9 mouse cellular contexts compared by ENCODE assay signal in the genomic region with DNA sequence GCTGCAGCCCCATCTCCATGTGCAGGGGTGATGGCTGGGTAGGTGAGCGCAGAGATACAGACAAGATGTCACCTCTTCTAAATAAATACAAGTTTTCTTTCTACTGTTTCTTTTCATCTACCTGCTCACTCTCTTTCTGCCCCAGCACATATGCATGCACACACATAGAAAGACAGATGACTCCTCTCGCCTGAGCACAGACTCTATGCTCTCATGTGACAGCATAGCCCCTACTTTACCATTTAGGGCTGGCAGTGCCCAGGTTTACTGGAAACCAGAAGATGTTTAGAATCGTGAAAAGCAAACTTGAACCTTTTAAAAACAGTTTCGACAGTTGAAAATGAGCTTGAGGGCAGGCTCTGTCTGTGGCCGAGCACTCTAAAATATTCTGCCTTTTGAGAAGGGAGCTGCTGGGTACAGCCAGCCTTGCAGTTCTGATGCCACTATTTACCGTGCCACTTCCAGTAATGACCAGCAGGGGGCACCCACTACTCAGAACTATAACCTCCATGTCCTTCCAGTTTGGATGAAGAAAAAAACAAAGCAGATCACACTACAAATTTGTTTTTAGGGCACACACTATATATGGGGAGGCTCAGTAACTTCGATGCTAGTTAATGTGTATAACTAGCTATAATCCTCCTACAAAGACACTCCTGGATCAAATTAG. TPM values are rescaled to one million over a fixed set of nuclear protein-coding genes. Genes with fewer than 3 reads are reported as not detected.
DNase-seq lines count a peak whose midpoint lies in the region; ATAC-seq and TF ChIP-seq lines count a peak whose summit lies in the region.
"Had no signal": no experiment of that assay in that cellular context is flagged by ENCODE, and none has a peak within 500 bp of the region (broad histone marks: within the 10 kb centered on the region; RNA-seq: fewer than 3 reads in every experiment).

No protein-coding gene starts in this region.

- no peaks in the 10 kb centered on the region; the same call in 1 of the 2 replicates for H3K27me3 ChIP-seq in G1E (ENCODE audit: insufficient read depth, low read length)
- H3K27me3 ChIP-seq in embryonic facial prominence, embryonic 14.5 days (replicated peaks; ENCODE audit: control insufficient read depth, insufficient read depth, low read length) = no peaks in the 10 kb centered on the region; the same call in 1 of the 2 replicates
- peaks cover 16% of the 10 kb centered on the region; the same call in 1 of the 2 replicates for H3K27me3 ChIP-seq in heart, embryonic 10.5 days (ENCODE audit: insufficient read depth, poor library complexity, severe bottlenecking)

- no peak for DNase-seq in G1E (ENCODE audit: low spot score)
- peak; percentile 75 for DNase-seq in embryonic facial prominence, embryonic 14.5 days (ENCODE audit: low spot score)
- peak; percentile 79 for DNase-seq in heart, embryonic 10.5 days (ENCODE audit: low spot score)
- peak; percentile 70 to 95 for DNase-seq in layer of hippocampus, adult 8-10 months (ENCODE audit: low spot score in 2 of 2)
- DNase-seq in lung, postnatal 25 days (ENCODE audit: low spot score) = peak; percentile 64
- peak; percentile 89 to 91 for DNase-seq in right cerebral cortex, postnatal 10 days (ENCODE audit: low spot score in 2 of 2)

- H3K36me3 ChIP-seq in G1E (replicated peaks) = no peaks in the 10 kb centered on the region
- no peaks in the 10 kb centered on the region for H3K36me3 ChIP-seq in embryonic facial prominence, embryonic 14.5 days (ENCODE audit: control insufficient read depth, insufficient read depth, low read length)
- H3K36me3 ChIP-seq in heart, embryonic 10.5 days = no peaks in the 10 kb centered on the region

- no peak overlapping the region for H3K9ac ChIP-seq in embryonic facial prominence, embryonic 14.5 days (ENCODE audit: low read depth, low read length)

- H3K9me3 ChIP-seq in G1E (replicated peaks) = peaks cover 12% of the 10 kb centered on the region; the same call in 1 of the 2 replicates
- no peaks in the 10 kb centered on the region for H3K9me3 ChIP-seq in embryonic facial prominence, embryonic 14.5 days (ENCODE audit: control insufficient read depth, low read length)
- H3K9me3 ChIP-seq in heart, embryonic 10.5 days = no peaks in the 10 kb centered on the region

- no peak for TF ChIP-seq POLR2A in bone marrow, adult 2 months (IDR thresholded peaks at IDR 0.05; ENCODE audit: borderline replicate concordance, control insufficient read depth, low read depth, low read length)

- 0 out of 2 replicates have a peak, but pooled peaks have one; percentile 28 for TF ChIP-seq CTCF in G1E (IDR thresholded peaks at IDR 0.05; ENCODE audit: low read depth, low read length)
- TF ChIP-seq CTCF in bone marrow, adult 2 months (IDR thresholded peaks at IDR 0.05; ENCODE audit: control insufficient read depth, insufficient read depth, low read length) = peak; percentile 57

- H3K4me1 ChIP-seq in G1E (ENCODE audit: insufficient read depth, low read depth, low read length) = no peaks in the 10 kb centered on the region
- no peaks in the 10 kb centered on the region for H3K4me1 ChIP-seq in bone marrow, adult 2 months (ENCODE audit: control insufficient read depth, insufficient read depth, low read length)
- no peaks in the 10 kb centered on the region for H3K4me1 ChIP-seq in embryonic facial prominence, embryonic 14.5 days (ENCODE audit: control insufficient read depth, insufficient read depth, low read length)
- H3K4me1 ChIP-seq in heart, embryonic 10.5 days = no peaks in the 10 kb centered on the region

- no peak overlapping the region for H3K27ac ChIP-seq in bone marrow, adult 2 months (ENCODE audit: control insufficient read depth, insufficient read depth, low read depth, low read length, poor library complexity)
- no peak overlapping the region for H3K27ac ChIP-seq in embryonic facial prominence, embryonic 14.5 days (replicated peaks; ENCODE audit: low read depth, low read length)
- H3K27ac ChIP-seq in heart, embryonic 10.5 days = no peak overlapping the region

- ATAC-seq in G1E (ENCODE audit: extremely low read depth, insufficient number of reproducible peaks, low FRiP score, poor library complexity, severe bottlenecking) = no peak
- ATAC-seq in embryonic facial prominence, embryonic 14.5 days (ENCODE audit: low read depth) = peak; percentile 15; the same call in 1 of the 2 replicates
- ATAC-seq in activated CD4-positive, CD25-positive, alpha-beta regulatory T cell, adult 4 months = no peak

- H3K4me3 ChIP-seq in G1E (ENCODE audit: low read depth, low read length) = no peak overlapping the region
- H3K4me3 ChIP-seq in bone marrow, adult 2 months (replicated peaks; ENCODE audit: control insufficient read depth, low read depth, low read length) = no peak overlapping the region
- H3K4me3 ChIP-seq in embryonic facial prominence, embryonic 14.5 days (ENCODE audit: low read depth, low read length) = no peak overlapping the region
- H3K4me3 ChIP-seq in heart, embryonic 10.5 days = no peak overlapping the region

- no peak overlapping the region for H3K4me2 ChIP-seq in embryonic facial prominence, embryonic 14.5 days (ENCODE audit: low read depth, low read length)

- WGBS in bone marrow, adult 2 months = 35% methylated on average over 7 of the region's 7 CpGs
- WGBS in embryonic facial prominence, embryonic 14.5 days = 33% methylated on average over 7 of the region's 7 CpGs
- 36% methylated on average over 7 of the region's 7 CpGs for WGBS in heart, embryonic 10.5 days

RNA-seq across cellular contexts. Expression of a gene that starts 47.3 kb away (rescaled TPM):
- total RNA-seq in G1E (2014; fragmentation: Nextera tagmentation) (not detected in 2 replicates), G1E (2017) (not detected in 2 replicates)
- polyA plus RNA-seq in G1E (2012) = not detected in 2 replicates
- polyA plus RNA-seq in bone marrow, adult 2 months (2011; ENCODE audit: insufficient read depth, insufficient read length, low replicate concordance, missing spikeins) = not detected in 2 replicates
- polyA plus RNA-seq in embryonic facial prominence, embryonic 14.5 days (2014; fragmentation: Nextera tagmentation; extraction: Ambion mirVana) = not detected in 2 replicates
- polyA plus RNA-seq in heart, embryonic 10.5 days (2016; fragmentation: Nextera tagmentation; extraction: Ambion mirVana) = not detected in 2 replicates
- not detected for total RNA-seq in layer of hippocampus, adult 8-10 months (2022)
- polyA plus RNA-seq in activated CD4-positive, CD25-positive, alpha-beta regulatory T cell, adult 4 months (2017; shearing (Covaris generic)) = 1 to 10 TPM in 1 of 2 experiments, not detected in 1; 4.2 TPM
- polyA plus RNA-seq: liver, embryonic 16.5 days had no signal
